Mouse (Mus musculus) intestine, embryonic 15.5 days (tissue): ENCODE data around the gene Nop10. TPM values are rescaled to one million over a fixed set of nuclear protein-coding genes. Genes with fewer than 3 reads are reported as not detected.

Experiments
- ATAC-seq: fragments of 200-750 bp; cut with Nextera tagmentation; 2 replicates; pipeline ENCODE4 v1.8.0; 2017; ENCODE audit warnings: moderate TSS enrichment, moderate library complexity
- H3K27ac ChIP-seq: fragments of 300-500 bp; sonication (generic); 2 replicates; pipeline ENCODE4 v1.5.1; 2015; ENCODE audit warnings: mild to moderate bottlenecking, inconsistent platforms
- H3K27me3 ChIP-seq: fragments of 300-500 bp; sonication (generic); replicated peaks from 2 replicates; pipeline ENCODE4 v1.6.1; 2015; ENCODE audit warnings: inconsistent platforms
- H3K36me3 ChIP-seq: fragments of 300-500 bp; sonication (generic); 2 replicates; pipeline ENCODE4 v1.6.1; 2015; ENCODE audit warnings: inconsistent platforms
- H3K4me1 ChIP-seq: fragments of 300-500 bp; sonication (generic); replicated peaks from 2 replicates; pipeline ENCODE4 v1.6.1; 2015; ENCODE audit warnings: inconsistent platforms
- H3K4me2 ChIP-seq: fragments of 300-500 bp; sonication (generic); replicated peaks from 2 replicates; pipeline ENCODE4 v1.6.1; 2015; ENCODE audit warnings: mild to moderate bottlenecking, inconsistent platforms
- H3K4me3 ChIP-seq: fragments of 300-500 bp; sonication (generic); replicated peaks from 2 replicates; pipeline ENCODE4 v1.5.1; 2015; ENCODE audit warnings: inconsistent platforms
- H3K9ac ChIP-seq: fragments of 300-500 bp; sonication (generic); 2 replicates; pipeline ENCODE4 v1.6.1; 2015; ENCODE audit warnings: inconsistent platforms
- H3K9me3 ChIP-seq: fragments of 300-500 bp; sonication (generic); 2 replicates; pipeline ENCODE4 v1.6.1; 2016; ENCODE audit warnings: inconsistent platforms
- WGBS: fragments of 180-500 bp; shearing (Covaris S2); methylation state at CpG from one replicate; pipeline ENCODE4 v1.1.7; 2015; 5-methylcytosine and 5-hydroxymethylcytosine counted together
- polyA plus RNA-seq: library from polyadenylated mRNA; unstranded; fragments of >200 nt; fragmentation: Nextera tagmentation; extraction: Ambion mirVana; gene quantifications from 2 replicates; pipeline ENCODE4 v1.2.1, GENCODE M21; 2015

Nop10 gene
- polyA plus RNA-seq, 1 experiment from 2014 or later, result 256 TPM

DNA sequence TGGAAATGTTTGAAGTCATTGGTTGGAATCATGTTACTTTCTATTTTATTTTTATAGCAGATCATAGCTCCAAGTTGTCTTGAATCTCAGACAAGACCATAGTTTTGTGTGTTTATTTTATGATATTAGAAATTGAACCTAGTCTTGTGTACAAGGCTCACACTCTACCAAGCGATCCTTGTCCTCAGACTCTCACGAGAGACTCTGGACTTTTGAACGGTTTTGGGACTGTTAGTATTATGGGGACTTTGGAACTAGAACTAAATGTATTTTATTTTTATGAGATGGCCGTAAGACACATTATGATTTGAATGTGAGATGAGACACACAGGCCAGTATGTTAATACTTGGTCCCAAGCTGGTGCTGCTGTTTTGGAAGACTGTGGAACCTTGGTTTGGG is 36.5 kb downstream of the Nop10 start:
- Histone ChIP-seq H3K4me2 (no peak overlapping the region), H3K9me3 (no peaks in the 10 kb centered on the region), H3K27me3 (no peaks in the 10 kb centered on the region), H3K36me3 (no peaks in the 10 kb centered on the region), H3K4me3 (no peak overlapping the region), H3K27ac (no peak overlapping the region), H3K4me1 (no peaks in the 10 kb centered on the region), H3K9ac (no peak overlapping the region)
- ATAC-seq, result no peak
- 82% methylated on average over 4 of the region's 4 CpGs for WGBS

DNA sequence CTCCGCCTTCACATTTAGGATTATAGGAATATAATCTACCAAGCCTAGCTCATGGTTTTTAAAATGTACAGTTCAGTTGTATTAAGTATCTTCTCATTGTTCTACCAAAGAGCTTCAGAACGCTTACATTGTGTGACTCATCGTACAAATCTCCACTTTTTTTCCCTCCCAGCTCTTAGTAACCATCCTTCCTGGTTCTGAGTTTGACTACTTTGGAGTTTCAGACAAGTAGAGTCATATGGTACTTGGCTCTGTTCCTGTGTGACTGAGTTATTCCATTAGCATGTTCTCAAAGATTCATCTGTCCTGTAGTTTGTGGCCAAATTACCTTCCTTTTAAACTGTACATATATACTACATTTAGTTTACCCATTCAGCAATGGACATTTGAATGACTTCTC is 46.9 kb downstream of the Nop10 start:
- Histone ChIP-seq H3K36me3 (no peaks in the 10 kb centered on the region), H3K4me2 (no peak overlapping the region), H3K9ac (no peak overlapping the region), H3K9me3 (no peaks in the 10 kb centered on the region), H3K4me1 (0 out of 2 replicates have a peak, but pooled peaks cover 6% of the 10 kb centered on the region), H3K27me3 (no peaks in the 10 kb centered on the region), H3K27ac (no peak overlapping the region), H3K4me3 (no peak overlapping the region)
- WGBS, result 74% methylated on average over 3 of the region's 3 CpGs
- no peak for ATAC-seq

DNA sequence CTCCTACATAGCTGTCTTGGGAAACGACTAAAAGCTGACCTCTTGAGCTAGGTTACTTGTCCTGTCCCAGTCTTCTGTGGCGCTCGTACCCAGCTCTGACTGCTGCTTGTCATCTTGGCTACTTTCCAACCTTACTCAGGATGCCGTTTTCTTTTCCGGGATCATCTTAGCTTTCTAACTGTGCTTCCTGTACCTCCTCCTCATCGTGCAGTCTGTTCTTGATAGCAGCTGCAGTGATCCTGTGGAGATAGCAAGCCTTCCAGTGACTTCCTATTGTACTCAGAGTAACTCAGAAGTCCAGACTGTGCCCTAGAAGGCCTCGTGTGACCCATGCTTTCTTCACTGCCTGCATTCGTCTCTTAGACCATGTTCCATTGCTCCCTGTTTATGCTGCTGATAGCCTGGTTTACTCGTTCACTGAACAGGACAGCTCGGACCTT is 47.5 kb downstream of the Nop10 start:
- Histone ChIP-seq H3K4me3 (no peak overlapping the region), H3K4me2 (no peak overlapping the region), H3K9me3 (no peaks in the 10 kb centered on the region), H3K4me1 (0 out of 2 replicates have a peak, but pooled peaks cover 6% of the 10 kb centered on the region), H3K27me3 (no peaks in the 10 kb centered on the region), H3K9ac (no peak overlapping the region), H3K27ac (no peak overlapping the region), H3K36me3 (no peaks in the 10 kb centered on the region)
- WGBS, result 55% methylated on average over 10 of the region's 10 CpGs
- 0 out of 2 replicates have a peak, but pooled peaks have one; percentile 28 for ATAC-seq

Other genes starting within 250 kb of the Nop10 start
- gene Olfr1310, start 249.2 kb upstream of the Nop10 start, polyA plus RNA-seq, result not detected in 2 replicates
- not detected in 2 replicates for gene Olfr1311, start 237.5 kb upstream of the Nop10 start, polyA plus RNA-seq
- gene Olfr1312, start 211.7 kb upstream of the Nop10 start, polyA plus RNA-seq, result not detected in 2 replicates
- gene Olfr1313, start 184.1 kb upstream of the Nop10 start, polyA plus RNA-seq, result not detected in 2 replicates
- not detected in 2 replicates for gene Olfr1314, start 165.1 kb upstream of the Nop10 start, polyA plus RNA-seq
- gene Olfr1315-ps1, start 146.5 kb upstream of the Nop10 start, polyA plus RNA-seq, result not detected in 2 replicates
- gene Olfr1316, start 126.9 kb upstream of the Nop10 start, polyA plus RNA-seq, result not detected in 2 replicates
- gene Olfr1317, start 121.6 kb upstream of the Nop10 start, polyA plus RNA-seq, result not detected in 2 replicates
- not detected in 2 replicates for gene Olfr1318, start 107.7 kb upstream of the Nop10 start, polyA plus RNA-seq
- gene Lpcat4, start 22.5 kb upstream of the Nop10 start, polyA plus RNA-seq, result 22.8 and 23.8 TPM in 2 replicates
- not detected in 2 replicates for gene Nutm1, start 2.6 kb upstream of the Nop10 start, polyA plus RNA-seq
- 13.8 TPM in 2 replicates for gene Slc12a6, start 3.9 kb downstream of the Nop10 start, polyA plus RNA-seq
- gene Gm21985, start 4.4 kb downstream of the Nop10 start, polyA plus RNA-seq, result not detected in 2 replicates
- 109 and 113 TPM in 2 replicates for gene Emc4, start 106.1 kb downstream of the Nop10 start, polyA plus RNA-seq
- gene Katnbl1, start 117.3 kb downstream of the Nop10 start, polyA plus RNA-seq, result 35.2 and 43.0 TPM in 2 replicates
- gene Emc7, start 193.1 kb downstream of the Nop10 start, polyA plus RNA-seq, result 19.6 and 20.6 TPM in 2 replicates
- gene Chrm5, start 218.8 kb downstream of the Nop10 start, polyA plus RNA-seq, result 0.09 TPM in 1 of 2 replicates, not detected in the other
- 8.4 and 11.9 TPM in 2 replicates for gene Aven, start 231.0 kb downstream of the Nop10 start, polyA plus RNA-seq